Mouse (Mus musculus) ZHBTc4 (cell line): ENCODE measurements at regions not wholly inside any gene's neighbourhood (a gene's known extent, or its start where the extent isn't known, plus 50 kb on each side); places are given as distances from the start of the nearest gene placed in this dataset.
A peak's percentile ranks its signal among the peaks of the same experiment; 100 is the strongest.

Source experiments
- DNase-seq: peaks from one replicate; pipeline ENCODE4 v3.0.0-alpha.2; 2011; ENCODE audit warnings: low read depth, low spot score

- DNase-seq = no peak
These were observed 173.8 kb upstream of the Gm4791 start for GRCm38 (mm10) chr9:46824703-46825102.

GRCm38 (mm10) chr9:46819808-46820207 is 178.7 kb upstream of the Gm4791 start:
- DNase-seq = no peak

- no peak for DNase-seq
These were observed 179.2 kb upstream of the Gm4791 start for GRCm38 (mm10) chr9:46819376-46819775.

- no peak for DNase-seq
These were observed 182.4 kb upstream of the Gm4791 start for GRCm38 (mm10) chr9:46816126-46816525.

GRCm38 (mm10) chr9:46814478-46815241 is 183.9 kb upstream of the Gm4791 start:
- peak; percentile 85 for DNase-seq

- no peak for DNase-seq
These were observed 188.3 kb upstream of the Gm4791 start for GRCm38 (mm10) chr9:46810266-46810665.

- DNase-seq = no peak
These were observed 203.1 kb upstream of the Gm4791 start for GRCm38 (mm10) chr9:46795446-46795845.

- no peak for DNase-seq
These were observed 209.5 kb upstream of the Gm4791 start for GRCm38 (mm10) chr9:46789036-46789435.

- DNase-seq = no peak
These were observed 210.1 kb upstream of the Gm4791 start for GRCm38 (mm10) chr9:46788456-46788855.

- DNase-seq = no peak
These were observed 214.1 kb upstream of the Gm4791 start for GRCm38 (mm10) chr9:46784355-46784975.

GRCm38 (mm10) chr9:46783597-46784354 is 214.8 kb upstream of the Gm4791 start:
- no peak for DNase-seq

- DNase-seq = no peak
These were observed 216.9 kb upstream of the Gm4791 start for GRCm38 (mm10) chr9:46781681-46782080.

GRCm38 (mm10) chr9:46778769-46779168 is 219.8 kb upstream of the Gm4791 start:
- DNase-seq = no peak

GRCm38 (mm10) chr9:46774821-46775220 is 223.7 kb upstream of the Gm4791 start:
- DNase-seq = no peak

GRCm38 (mm10) chr9:46760247-46760646 is 238.3 kb upstream of the Gm4791 start:
- no peak for DNase-seq

- DNase-seq = no peak
These were observed 241.4 kb upstream of the Gm4791 start for GRCm38 (mm10) chr9:46757005-46757672.

GRCm38 (mm10) chr9:46751981-46752380 is 246.6 kb upstream of the Gm4791 start:
- DNase-seq = no peak

GRCm38 (mm10) chr9:46749441-46749840 is 249.1 kb upstream of the Gm4791 start:
- DNase-seq = no peak

GRCm38 (mm10) chr9:46746266-46746665 is 252.3 kb upstream of the Gm4791 start:
- DNase-seq = no peak

- DNase-seq = no peak
These were observed 258.0 kb upstream of the Gm4791 start for GRCm38 (mm10) chr9:46740496-46740895.

- no peak for DNase-seq
These were observed 259.2 kb upstream of the Gm4791 start for GRCm38 (mm10) chr9:46739341-46739740.

GRCm38 (mm10) chr9:46738634-46739033 is 259.9 kb upstream of the Gm4791 start:
- peak; percentile 8 for DNase-seq
